Mouse (Mus musculus) megakaryocyte progenitor cell, adult 5-6 weeks (primary cell): Measurements from ENCODE around the gene Sc5d. TPM values are rescaled to one million over a fixed set of nuclear protein-coding genes. Genes with fewer than 3 reads are reported as not detected.
A peak's percentile ranks its signal among the peaks of the same experiment; 100 is the strongest.

Experiments used
- ATAC-seq: replicated peaks from 2 replicates; pipeline ENCODE4 v1.8.0; 2016; ENCODE audit warnings: mild to moderate bottlenecking, moderate TSS enrichment, inconsistent platforms; ENCODE audit not compliant: poor library complexity
- total RNA-seq, 2 experiments: library from RNA; stranded (forward) in 1 of 2; stranded (reverse) in 1 of 2; fragments of 157-497, 149-512 nt in 1 of 2; fragments of 200-1000 nt in 1 of 2; gene quantifications; 2 replicates each; pipeline versions ENCODE4 v1.2.3 to v1.2.4; 2015 to 2017

Sc5d gene
- total RNA-seq, 2 experiments from 2014 or later, result 26.5 to 31.1 TPM

DNA sequence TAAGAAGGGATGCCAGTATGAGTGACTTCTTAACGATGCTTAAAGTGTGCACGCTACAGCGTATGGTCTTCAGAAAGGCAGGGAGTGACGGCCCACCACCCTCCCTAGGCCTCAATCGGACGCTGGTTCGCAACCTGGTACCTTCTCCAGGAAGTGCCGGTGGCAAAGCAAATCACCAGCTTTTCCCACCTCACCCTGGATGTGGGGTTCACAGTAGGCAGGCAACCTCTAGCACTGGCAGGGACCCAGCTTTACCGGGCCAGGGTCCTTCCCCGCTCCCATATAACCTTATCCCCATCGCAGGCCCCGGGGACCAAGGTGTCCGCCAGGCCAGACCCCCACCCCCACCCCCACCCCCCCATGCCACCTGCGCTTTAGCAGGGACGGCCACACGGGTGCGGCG is 346 bp downstream of the Sc5d start:
- peak; percentile 15; the same call in 1 of the 2 replicates for ATAC-seq

DNA sequence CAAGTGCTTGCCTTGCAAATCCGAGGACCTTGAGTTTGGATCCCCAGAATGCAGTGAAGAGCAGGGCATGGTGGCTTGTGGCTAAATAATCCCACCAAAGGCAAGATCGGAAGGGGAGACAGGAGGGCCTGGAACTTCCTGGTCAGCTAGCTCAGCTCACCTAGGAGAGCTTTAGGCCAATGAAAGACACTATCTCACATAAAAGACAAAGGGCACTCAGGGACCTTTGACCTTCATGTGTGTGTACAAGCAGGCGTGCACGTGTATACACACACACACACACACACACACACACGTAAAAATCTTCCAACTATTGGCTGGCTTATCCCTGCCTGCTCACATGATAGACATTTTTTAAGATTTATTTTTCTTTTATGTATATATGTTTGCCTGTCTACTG is 3.6 kb downstream of the Sc5d start:
- no peak for ATAC-seq

DNA sequence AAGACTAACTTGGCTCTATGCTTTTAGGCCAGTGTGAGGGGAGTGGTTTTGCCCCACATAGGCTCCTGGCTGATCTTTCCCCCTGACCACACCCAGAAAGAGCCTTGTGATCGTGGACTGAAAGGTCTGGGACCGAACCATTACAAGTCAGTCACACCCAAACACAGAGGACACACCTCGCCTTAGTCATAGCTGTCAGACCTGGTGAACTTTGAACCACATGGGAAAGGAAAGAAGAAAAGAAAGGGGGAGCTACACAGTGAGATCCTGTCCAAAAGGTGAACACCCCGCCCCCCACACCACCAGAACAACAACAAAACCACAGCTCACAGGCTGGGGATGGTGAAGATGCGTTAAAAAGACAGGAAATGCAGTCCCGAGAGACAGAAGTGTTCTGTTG is 14.9 kb downstream of the Sc5d start:
- ATAC-seq, result no peak

- peak; percentile 82 for ATAC-seq
Observed at GRCm38 (mm10) chr9:42246688-42247087, 17.4 kb downstream of the Sc5d start.

DNA sequence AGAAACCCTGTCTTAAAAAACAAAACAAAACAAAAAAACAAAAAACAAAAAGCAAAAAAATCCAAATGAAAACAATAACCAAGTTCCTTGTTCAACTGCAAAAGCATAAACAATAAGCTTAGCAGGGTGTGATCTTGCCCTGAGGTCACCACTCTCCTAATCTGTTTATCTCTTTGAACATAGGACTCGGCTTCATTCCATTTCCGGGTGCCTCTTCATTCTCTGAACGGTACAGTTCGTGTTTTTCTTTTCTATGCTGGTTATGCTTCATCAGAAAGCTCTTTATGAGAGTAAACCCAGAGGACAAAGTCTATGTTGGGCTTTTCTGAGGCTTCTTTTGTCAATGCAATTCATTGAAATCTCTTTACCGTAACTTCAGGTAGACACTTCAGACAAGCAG is 19.9 kb downstream of the Sc5d start:
- ATAC-seq, result no peak

DNA sequence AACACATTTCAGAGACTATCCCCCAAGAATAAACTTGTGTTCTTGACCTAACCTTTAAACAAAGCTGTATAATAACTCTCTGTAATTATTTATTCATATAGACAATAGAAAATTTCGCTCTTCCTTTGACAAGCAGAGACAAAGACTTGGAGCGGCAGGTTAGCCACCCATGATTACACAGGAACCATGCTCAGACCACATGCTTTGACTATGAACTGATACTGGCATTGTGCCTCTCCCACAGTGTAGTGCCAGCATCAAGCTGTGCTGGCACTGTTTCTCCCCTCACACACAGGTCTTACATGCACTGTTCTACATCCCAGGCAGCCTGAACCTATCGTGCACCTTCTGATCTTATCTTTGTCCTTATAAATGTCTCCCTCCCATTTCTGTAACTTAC is 23.0 kb downstream of the Sc5d start:
- no peak for ATAC-seq

DNA sequence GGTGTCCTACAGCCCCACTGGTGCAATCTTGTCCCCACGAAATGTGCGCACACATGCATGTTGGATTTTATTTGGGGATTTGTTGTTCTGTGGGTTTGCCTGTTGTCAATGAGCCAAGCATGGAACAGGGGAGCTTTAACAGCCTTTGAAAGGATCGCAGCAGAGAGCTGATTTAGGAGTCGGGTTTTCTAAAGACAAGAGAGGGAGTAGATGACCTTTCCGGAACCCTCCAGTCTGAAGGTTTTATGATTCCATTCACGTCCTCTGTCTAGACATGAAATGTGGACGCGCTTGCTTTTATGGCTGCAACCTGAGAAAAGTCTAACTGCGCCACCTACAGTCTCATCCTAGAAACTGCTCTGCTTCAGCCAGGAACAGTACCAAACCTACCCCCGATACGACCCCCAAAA is 23.5 kb downstream of the Sc5d start:
- peak; percentile 68 for ATAC-seq

DNA sequence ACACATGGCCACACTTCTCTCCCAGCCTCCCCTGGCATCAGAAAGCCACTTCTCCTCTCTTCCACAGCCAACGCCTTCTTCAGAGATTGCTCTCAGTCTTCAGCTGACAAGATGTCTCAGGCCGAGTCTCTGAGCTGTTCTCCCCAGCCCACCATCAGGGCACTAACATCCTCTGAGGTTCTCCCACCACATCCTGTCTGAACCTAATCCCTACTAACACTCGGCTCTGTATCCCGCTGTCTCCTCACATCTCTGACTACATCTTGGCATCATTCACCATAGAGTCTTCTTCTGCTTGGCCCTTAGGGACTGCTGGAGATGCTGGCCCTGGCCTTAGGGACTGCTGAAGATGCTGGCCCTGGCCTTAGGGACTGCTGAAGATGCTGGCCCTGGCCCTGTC is 25.2 kb downstream of the Sc5d start:
- ATAC-seq, result no peak

DNA sequence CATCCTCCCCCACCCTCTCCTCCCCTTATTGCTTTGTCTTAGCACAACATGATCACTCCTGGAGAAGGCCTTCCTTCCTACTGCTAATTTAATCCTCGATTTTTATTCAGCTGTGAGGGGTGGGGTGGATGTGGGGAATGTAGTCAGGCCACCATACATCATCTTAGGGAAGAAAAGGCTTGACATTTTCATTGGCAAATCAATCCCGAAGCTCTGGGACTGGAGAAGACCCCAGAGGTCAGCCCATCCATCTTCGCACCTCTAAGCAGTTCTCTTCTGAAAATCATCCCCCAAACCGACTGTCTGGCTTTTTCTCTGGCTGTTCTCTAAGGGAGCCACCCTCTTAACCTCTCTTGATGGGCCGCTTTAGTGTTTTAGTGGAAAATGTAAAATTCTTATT is 32.9 kb downstream of the Sc5d start:
- ATAC-seq, result no peak

DNA sequence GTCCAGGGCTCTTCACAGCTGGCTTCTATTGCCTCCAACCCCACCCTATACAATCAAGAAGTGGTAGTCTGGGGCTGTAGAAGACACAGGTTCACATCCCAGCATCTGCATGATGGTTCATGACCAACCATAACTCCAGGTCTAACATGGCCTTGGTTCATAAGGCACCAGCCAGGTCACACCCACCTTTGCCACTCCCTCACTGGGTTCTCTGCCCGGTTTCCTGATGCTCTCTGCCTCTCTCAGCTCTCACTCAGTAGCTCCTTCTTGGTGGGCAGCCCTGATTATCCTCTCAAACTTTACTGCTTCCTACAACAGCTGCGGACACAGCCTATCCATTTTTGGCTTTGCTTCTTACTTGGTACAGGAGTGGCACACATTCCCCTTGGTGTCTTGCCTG is 33.7 kb downstream of the Sc5d start:
- no peak for ATAC-seq

DNA sequence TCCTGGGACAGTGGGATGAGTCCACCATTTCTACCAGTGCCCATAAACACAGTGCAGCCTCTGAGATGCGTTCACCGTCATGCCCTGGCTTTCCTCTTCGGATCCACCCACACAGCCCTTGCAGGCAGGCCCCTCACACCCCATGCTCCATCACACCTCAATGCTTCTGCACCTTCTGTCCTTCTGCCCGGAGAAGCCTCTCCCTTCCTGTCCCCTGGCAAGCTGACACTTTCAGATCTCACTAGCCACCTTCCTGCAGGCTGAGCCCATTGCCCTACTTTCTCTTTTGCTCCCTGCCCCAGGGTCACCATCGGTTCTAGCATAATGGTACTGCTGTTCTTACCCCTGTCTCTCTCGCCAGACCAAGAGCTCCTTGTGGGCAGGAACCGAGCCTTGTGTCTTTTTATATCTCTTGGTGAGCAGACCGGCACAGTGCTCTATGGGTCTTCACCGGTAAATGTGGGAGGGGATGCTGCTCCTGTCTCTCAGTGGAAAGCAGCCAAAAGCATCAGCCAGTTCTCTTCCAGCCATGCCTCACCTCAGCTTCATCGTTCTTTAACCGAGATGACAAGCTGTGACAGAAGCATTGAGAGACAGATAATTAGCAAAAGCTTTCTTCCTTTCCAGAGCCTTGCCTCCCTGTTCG is 34.5 kb downstream of the Sc5d start:
- no peak for ATAC-seq

- no peak for ATAC-seq
Observed at GRCm38 (mm10) chr9:42227804-42228203, 36.3 kb downstream of the Sc5d start.

- ATAC-seq, result no peak
Observed at GRCm38 (mm10) chr9:42219001-42219660, 44.9 kb downstream of the Sc5d start.

DNA sequence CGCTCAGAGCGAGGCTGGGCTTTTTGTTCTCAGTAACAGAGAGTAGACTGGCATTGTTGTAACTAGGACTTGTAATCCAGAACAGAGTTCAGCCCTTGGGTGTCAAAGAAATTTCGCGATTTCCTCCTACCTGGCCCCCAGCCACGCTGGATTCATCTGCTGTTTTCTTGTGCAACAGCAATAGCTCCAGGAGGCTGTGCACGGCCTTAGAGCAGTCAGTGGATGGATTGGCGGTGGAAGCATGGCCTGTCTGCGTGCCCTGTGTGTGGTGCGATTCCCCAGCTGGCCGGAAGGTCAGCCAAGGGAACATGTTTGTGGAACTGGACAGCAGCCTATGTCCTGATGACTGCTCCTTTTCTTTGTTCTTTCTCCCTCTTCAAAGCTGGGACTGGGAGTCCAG is 46.4 kb downstream of the Sc5d start:
- no peak for ATAC-seq

GRCm38 (mm10) chr9:42214116-42214515 is 49.9 kb downstream of the Sc5d start:
- no peak for ATAC-seq

- ATAC-seq, result no peak
Observed at GRCm38 (mm10) chr9:42213142-42213541, 50.9 kb downstream of the Sc5d start.

DNA sequence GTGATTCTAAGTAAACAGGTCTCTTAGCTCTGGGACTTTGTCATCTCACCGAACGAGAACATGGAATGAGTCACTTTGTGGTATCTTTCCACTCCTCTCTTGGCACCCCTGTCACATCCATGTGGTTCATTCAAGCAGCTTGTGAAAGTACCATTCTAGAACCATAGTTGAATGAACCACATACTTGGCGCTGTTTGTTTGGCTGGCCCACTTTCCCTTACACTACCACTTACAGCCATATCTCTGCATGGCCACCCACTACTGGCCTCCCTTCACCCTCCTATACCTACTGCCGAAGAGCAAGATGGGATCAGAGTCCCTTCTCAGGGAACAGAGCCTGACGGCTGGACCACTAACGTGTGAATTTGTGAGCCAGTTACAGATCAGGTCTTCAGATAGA is 54.4 kb downstream of the Sc5d start:
- ATAC-seq, result no peak

DNA sequence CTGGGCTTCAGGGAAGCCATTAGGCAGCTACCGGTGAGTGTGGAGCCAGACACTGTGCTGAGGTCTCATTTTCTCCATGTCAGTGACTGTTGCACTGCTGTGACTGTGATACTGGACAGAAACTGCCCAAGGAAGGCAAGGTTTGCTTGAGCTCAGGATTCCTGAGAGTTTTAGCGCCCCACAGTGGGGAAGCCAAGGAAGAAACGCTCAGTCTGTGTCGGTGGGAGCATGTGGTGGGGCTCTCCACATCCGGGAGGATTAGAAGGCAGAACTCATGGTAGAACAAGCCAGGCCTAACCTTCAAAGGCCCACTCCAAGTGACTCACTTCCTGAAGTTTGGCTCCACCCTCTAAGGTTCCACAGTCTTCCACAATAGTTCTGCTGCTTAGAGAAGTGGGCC is 55.6 kb downstream of the Sc5d start:
- peak; percentile 61 for ATAC-seq

DNA sequence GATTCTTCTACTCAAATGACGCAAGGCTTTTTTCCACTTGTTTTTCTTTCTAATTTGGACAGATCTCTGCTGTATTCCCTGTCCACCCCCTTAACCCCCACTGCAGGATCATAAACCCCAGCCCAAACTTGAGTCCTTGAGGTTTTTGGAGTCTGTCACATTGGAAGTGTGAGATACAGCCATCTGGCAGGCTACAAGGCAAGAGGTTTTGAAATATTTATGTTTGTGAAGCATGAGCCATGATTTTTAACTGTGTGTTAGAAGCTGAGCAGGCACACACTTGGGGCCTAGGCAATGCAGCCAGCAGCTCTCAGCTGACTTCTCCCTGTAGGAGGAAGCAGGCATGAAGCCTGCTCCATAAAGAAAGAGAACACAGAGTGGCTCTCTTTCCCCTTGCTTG is 57.3 kb downstream of the Sc5d start:
- ATAC-seq, result no peak

DNA sequence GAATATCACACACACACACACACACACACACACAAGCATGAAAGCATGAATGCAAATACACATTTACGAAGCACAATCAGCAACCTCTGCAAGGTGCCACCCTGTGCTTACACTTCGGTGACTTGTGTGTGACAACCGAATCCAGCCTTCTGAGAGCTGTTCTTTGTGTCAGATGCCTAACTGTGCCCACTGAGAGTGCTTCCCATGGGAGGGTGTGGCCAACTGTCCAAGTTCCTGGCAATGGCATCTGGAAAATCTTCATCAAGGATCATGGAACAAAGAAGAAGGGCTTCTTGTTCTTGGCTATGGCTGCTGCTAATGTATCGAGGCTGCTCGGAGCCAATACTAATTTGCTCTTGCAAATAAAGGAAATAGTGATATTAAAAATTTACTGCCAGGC is 61.8 kb downstream of the Sc5d start:
- ATAC-seq, result no peak
